Mouse (Mus musculus) splenic B cell, adult 2 months (primary cell): ENCODE results near the gene Tigit.
A peak's percentile ranks its signal among the peaks of the same experiment; 100 is the strongest.

Experiments
- DNase-seq: peaks from one replicate; pipeline ENCODE4 v3.0.0-alpha.2; 2011; ENCODE audit warnings: low read depth, low spot score
- H3K27me3 ChIP-seq: 2 replicates; pipeline ENCODE4 v1.6.1; 2012; ENCODE audit warnings: mild to moderate bottlenecking, low read length, moderate library complexity, mixed read lengths; ENCODE audit not compliant: control insufficient read depth, poor library complexity, insufficient read depth, severe bottlenecking
- H3K36me3 ChIP-seq: 2 replicates; pipeline ENCODE4 v1.6.1; 2012; ENCODE audit warnings: mild to moderate bottlenecking, low read length, moderate library complexity, mixed read lengths; ENCODE audit not compliant: control insufficient read depth, poor library complexity, insufficient read depth, severe bottlenecking

Tigit gene

DNA sequence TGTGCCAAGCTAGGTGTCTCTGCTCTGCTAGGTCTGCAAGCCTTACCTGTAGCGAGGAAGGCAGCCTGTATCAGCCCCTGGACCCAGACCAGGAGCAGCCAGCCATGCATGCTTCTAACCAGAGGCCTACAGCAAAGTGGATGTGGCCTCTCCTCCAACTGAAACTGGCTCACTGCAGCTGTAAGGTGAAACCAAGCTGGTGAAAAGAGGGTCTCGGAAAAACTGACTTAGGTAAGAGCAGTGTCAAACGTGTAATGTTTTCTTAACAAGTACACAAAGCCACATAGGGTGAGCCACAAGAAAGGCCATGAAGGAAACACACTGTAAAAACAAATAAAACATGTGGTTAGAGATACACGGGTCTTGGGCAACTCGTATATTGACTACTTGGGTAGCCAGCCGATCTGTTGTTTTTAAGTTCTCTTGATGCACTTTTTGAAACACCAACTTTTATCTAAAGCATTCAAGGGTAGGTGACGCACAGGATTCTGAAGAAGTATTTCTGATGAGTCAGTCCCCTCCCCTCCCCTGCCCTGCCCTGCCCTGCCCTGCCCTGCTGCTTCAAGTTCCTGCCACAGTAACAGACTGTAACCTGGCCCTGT lies at the start of gene Tigit:
Gene Tigit, minus strand, starts transcription at position 169 of the 602 bp plus-strand sequence.
- no peaks in the 10 kb centered on the region for H3K36me3 ChIP-seq
- no peaks in the 10 kb centered on the region for H3K27me3 ChIP-seq
- DNase-seq = no peak

DNA sequence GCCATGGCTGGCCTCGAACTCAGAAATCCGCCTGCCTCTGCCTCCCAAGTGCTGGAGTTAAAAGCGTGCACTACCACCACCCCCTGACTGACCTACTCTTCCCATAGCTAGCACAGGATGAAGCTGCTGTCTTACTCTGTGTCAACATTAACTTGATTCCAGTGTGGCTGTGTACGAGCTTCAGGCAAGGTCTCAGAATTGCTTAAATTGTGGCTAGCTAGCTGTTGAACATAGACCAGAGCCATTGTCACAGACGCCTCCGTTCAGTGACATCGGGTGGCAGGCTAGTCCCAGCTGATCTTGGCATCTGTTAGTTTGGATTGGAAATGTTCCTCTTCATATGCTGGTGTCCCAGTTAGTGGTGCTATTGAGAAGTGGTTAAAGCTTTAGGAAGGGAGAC lies 47.4 kb upstream of the Tigit start:
- no peaks in the 10 kb centered on the region for H3K36me3 ChIP-seq
- DNase-seq = no peak
- H3K27me3 ChIP-seq = no peaks in the 10 kb centered on the region

GRCm38 (mm10) chr16:43710651-43711050 lies 46.7 kb upstream of the Tigit start:
- DNase-seq = no peak
- Histone ChIP-seq H3K27me3 (no peaks in the 10 kb centered on the region), H3K36me3 (no peaks in the 10 kb centered on the region)

GRCm38 (mm10) chr16:43710134-43710475 lies 46.2 kb upstream of the Tigit start:
- DNase-seq = no peak
- Histone ChIP-seq H3K27me3 (no peaks in the 10 kb centered on the region), H3K36me3 (no peaks in the 10 kb centered on the region)

DNA sequence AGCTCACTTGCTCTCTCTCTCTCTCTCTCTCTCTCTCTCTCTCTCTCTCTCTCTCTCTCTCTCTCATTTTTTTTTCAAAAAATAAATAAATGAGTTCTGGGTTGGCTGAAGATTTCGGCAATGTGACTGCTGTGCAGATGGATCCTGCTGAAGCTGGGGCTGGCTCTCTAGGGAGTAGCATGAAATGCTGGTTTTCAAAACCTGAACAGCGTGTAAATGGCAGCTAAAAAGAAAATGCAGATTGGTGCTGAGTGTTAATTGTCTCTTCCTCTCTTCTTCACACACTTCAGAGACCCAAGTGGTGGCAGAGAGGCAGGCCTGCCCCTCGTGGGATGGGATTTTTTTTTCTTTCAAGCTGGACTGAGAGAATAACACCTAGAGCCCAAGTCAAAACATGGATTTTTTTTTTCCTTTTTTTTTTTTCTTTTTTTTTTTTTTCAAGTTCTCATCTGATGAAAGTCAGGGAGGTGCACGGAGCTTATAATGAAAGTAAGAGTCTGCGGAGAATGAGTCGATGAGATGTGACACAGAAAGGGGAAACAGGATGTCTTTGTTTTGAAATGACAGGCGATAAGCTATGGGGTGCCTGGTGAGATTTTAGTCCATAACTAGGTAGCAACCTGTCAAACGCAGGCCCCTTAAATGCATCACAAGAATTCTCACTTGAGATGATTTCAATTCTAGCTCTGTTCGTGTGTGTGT lies 45.6 kb upstream of the Tigit start:
- H3K27me3 ChIP-seq = no peaks in the 10 kb centered on the region
- H3K36me3 ChIP-seq = no peaks in the 10 kb centered on the region
- peak; percentile 73 for DNase-seq

GRCm38 (mm10) chr16:43709062-43709413 lies 45.1 kb upstream of the Tigit start:
- DNase-seq = peak; percentile 32
- no peaks in the 10 kb centered on the region for H3K36me3 ChIP-seq
- no peaks in the 10 kb centered on the region for H3K27me3 ChIP-seq

GRCm38 (mm10) chr16:43708335-43709061 lies 44.6 kb upstream of the Tigit start:
- Histone ChIP-seq H3K27me3 (no peaks in the 10 kb centered on the region), H3K36me3 (no peaks in the 10 kb centered on the region)
- peak; percentile 15 for DNase-seq

- Histone ChIP-seq H3K36me3 (no peaks in the 10 kb centered on the region), H3K27me3 (no peaks in the 10 kb centered on the region)
- DNase-seq = no peak
Observed at GRCm38 (mm10) chr16:43701765-43702504, 38.0 kb upstream of the Tigit start.

GRCm38 (mm10) chr16:43700575-43700974 lies 36.6 kb upstream of the Tigit start:
- DNase-seq = no peak
- no peaks in the 10 kb centered on the region for H3K36me3 ChIP-seq
- no peaks in the 10 kb centered on the region for H3K27me3 ChIP-seq

DNA sequence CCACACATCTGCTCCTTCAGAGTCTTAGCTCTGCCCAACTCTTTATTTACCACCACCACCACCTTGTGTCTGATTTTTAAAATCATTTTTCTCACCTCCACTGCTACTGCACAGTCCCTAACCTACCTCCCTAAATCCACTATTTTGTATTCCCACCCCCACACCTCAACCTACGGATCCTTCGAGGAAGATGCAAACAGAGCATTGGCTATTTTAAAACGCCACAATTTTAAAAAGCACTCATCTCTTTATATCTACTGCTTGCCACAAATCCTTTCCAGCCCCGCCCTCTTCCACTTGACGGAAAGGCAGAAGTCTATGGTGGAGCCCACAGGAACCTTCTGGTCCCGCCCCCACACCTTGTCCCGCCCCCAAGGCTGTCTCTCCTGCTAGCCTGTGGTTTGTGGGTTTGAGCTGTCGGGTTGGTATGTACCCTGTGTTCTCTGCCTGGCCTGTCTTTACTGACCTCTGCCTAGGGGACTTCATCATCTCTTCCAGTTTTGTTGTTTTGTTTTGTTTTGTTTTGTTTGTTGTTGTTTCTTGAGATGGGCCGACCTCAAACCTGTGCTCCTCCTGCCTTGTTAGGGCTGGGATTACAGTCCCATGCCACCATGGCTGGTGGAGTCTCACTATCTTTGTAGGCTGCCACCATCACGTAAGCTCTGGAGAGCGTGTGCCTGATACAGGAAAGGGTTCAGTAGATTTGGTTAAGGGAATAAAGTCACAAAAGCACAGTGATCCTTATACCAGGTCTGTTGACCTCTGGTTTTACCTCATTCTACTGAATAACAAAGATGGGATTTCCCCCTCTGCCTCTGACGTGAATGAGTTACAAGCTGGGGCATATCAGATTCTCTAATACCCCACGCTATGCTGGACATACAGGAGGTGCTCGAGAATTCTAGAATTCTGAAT lies 35.0 kb upstream of the Tigit start:
- peak; percentile 89 for DNase-seq
- H3K36me3 ChIP-seq = no peaks in the 10 kb centered on the region

DNA sequence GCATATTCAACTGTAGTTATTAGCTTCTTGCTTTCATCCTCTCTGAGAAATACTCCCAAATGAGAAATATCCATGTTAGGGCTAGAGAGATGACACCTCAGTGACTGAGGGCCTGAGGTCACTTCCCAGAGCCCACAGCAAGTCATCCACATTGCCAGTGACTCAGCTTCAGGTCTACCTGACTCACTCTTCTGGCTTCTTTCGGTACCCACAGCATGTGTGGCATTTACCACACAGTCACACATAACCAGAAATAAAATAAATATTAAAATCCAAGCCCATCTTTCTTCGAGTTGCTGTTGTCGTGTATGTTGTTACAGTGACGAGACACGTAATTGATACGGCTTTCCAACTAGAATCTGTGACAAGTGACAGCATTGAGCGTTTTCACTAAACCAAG lies 33.8 kb upstream of the Tigit start:
- no peak for DNase-seq
- Histone ChIP-seq H3K36me3 (no peaks in the 10 kb centered on the region), H3K27me3 (no peaks in the 10 kb centered on the region)

More for the DNA sequence above, 35.0 kb upstream of the Tigit start:
- H3K27me3 ChIP-seq = no peaks in the 10 kb centered on the region

GRCm38 (mm10) chr16:43695852-43696251 lies 31.9 kb upstream of the Tigit start:
- no peaks in the 10 kb centered on the region for H3K36me3 ChIP-seq
- DNase-seq = no peak
- no peaks in the 10 kb centered on the region for H3K27me3 ChIP-seq

- DNase-seq = no peak
Observed at GRCm38 (mm10) chr16:43694104-43694503, 30.2 kb upstream of the Tigit start.

GRCm38 (mm10) chr16:43692611-43693010 lies 28.7 kb upstream of the Tigit start:
- no peak for DNase-seq
- no peaks in the 10 kb centered on the region for H3K36me3 ChIP-seq
- H3K27me3 ChIP-seq = no peaks in the 10 kb centered on the region

More at GRCm38 (mm10) chr16:43694104-43694503, 30.2 kb upstream of the Tigit start:
- H3K36me3 ChIP-seq = no peaks in the 10 kb centered on the region
- H3K27me3 ChIP-seq = no peaks in the 10 kb centered on the region
